Comparison of ENCODE assay signal across 22 mouse cellular contexts in genomic region chr16:52472059-52472458, GRCm38 (mm10).
"Had no signal": no experiment of that assay in that cellular context is flagged by ENCODE, and none has a peak within 500 bp of the region (broad histone marks: within the 10 kb centered on the region; RNA-seq: fewer than 3 reads in every experiment).

No protein-coding gene starts in this region.

- H3K27ac ChIP-seq: intestine, embryonic 15.5 days; kidney, embryonic 15.5 days; left cerebral cortex, adult 2 months; limb, embryonic 12.5 days; limb, embryonic 15.5 days; liver, embryonic 13.5 days; lung, embryonic 15.5 days; midbrain, embryonic 12.5 days; midbrain, embryonic 15.5 days; neural tube, embryonic 13.5 days had no signal

- DNase-seq: kidney, adult 11 months; kidney, adult 8-10 months; kidney, postnatal 10 days; kidney, postnatal 36 days; layer of hippocampus, postnatal 36 days; left cerebral cortex, postnatal 4 days; liver, embryonic 13.5 days; retina, postnatal 1 day; right cerebral cortex, postnatal 25 days; thymus, adult 18-20 months; thymus, postnatal 36 days had no signal

- H3K9ac ChIP-seq: intestine, embryonic 15.5 days; kidney, embryonic 15.5 days; limb, embryonic 12.5 days; limb, embryonic 15.5 days; liver, embryonic 13.5 days; lung, embryonic 15.5 days; midbrain, embryonic 12.5 days; midbrain, embryonic 15.5 days; neural tube, embryonic 13.5 days had no signal

- H3K4me3 ChIP-seq: intestine, embryonic 15.5 days; kidney, embryonic 15.5 days; left cerebral cortex, adult 2 months; limb, embryonic 12.5 days; limb, embryonic 15.5 days; liver, embryonic 13.5 days; lung, embryonic 15.5 days; midbrain, embryonic 12.5 days; midbrain, embryonic 15.5 days; myocyte; neural tube, embryonic 13.5 days had no signal

- H3K36me3 ChIP-seq: intestine, embryonic 15.5 days; kidney, embryonic 15.5 days; limb, embryonic 12.5 days; limb, embryonic 15.5 days; liver, embryonic 13.5 days; lung, embryonic 15.5 days; midbrain, embryonic 12.5 days; midbrain, embryonic 15.5 days; neural tube, embryonic 13.5 days had no signal

- ATAC-seq: hindbrain, embryonic 16.5 days; intestine, embryonic 15.5 days; midbrain, embryonic 15.5 days had no signal

- H3K9me3 ChIP-seq: intestine, embryonic 15.5 days; kidney, embryonic 15.5 days; limb, embryonic 12.5 days; limb, embryonic 15.5 days; liver, embryonic 13.5 days; lung, embryonic 15.5 days; midbrain, embryonic 12.5 days; midbrain, embryonic 15.5 days; neural tube, embryonic 13.5 days had no signal

- H3K27me3 ChIP-seq: intestine, embryonic 15.5 days; kidney, embryonic 15.5 days; limb, embryonic 12.5 days; limb, embryonic 15.5 days; liver, embryonic 13.5 days; lung, embryonic 15.5 days; midbrain, embryonic 12.5 days; midbrain, embryonic 15.5 days; neural tube, embryonic 13.5 days had no signal

- H3K4me2 ChIP-seq: intestine, embryonic 15.5 days; kidney, embryonic 15.5 days; limb, embryonic 12.5 days; limb, embryonic 15.5 days; liver, embryonic 13.5 days; lung, embryonic 15.5 days; midbrain, embryonic 12.5 days; midbrain, embryonic 15.5 days; neural tube, embryonic 13.5 days had no signal

- H3K4me1 ChIP-seq: intestine, embryonic 15.5 days; kidney, embryonic 15.5 days; limb, embryonic 12.5 days; liver, embryonic 13.5 days; lung, embryonic 15.5 days; midbrain, embryonic 12.5 days; midbrain, embryonic 15.5 days; neural tube, embryonic 13.5 days had no signal
